Mouse (Mus musculus): ENCODE results near the gene Arpc4.

GRCm38 (mm10) chr6:113346897-113347296, 31.0 kb upstream of the Arpc4 start:
- TF ChIP-seq CTCF (IDR thresholded peaks at IDR 0.05; ENCODE audit: extremely low read depth, insufficient read depth, low read length) (no peak), POLR2A (IDR thresholded peaks at IDR 0.05; ENCODE audit: extremely low read depth, insufficient read depth, low read length) (no peak)
